Mouse (Mus musculus) cerebral cortex, adult 2 months (tissue): ENCODE results near the gene Ccdc50.

Experiments
- WGBS: fragments of 180-500 bp; shearing (Covaris S2); methylation state at CpG from one replicate; pipeline ENCODE4 v1.1.7; 2018; 5-methylcytosine and 5-hydroxymethylcytosine counted together

Gene Ccdc50

GRCm38 (mm10) chr16:27388761-27389451 lies at the start of gene Ccdc50:
Ccdc50 (plus strand) TSS chr16:27388869.
- WGBS: under 1% methylated on average over 66 of the region's 69 CpGs

GRCm38 (mm10) chr16:27347521-27347920 lies 41.1 kb upstream of the Ccdc50 start:
- WGBS: 69% methylated on average over 3 of the region's 3 CpGs

GRCm38 (mm10) chr16:27348359-27348758 lies 40.3 kb upstream of the Ccdc50 start:
- WGBS: 74% methylated on average over 1 of the region's 1 CpGs

GRCm38 (mm10) chr16:27349235-27349634 lies 39.4 kb upstream of the Ccdc50 start:
- 96% methylated on average over 2 of the region's 2 CpGs for WGBS

- WGBS: 92% methylated on average over 7 of the region's 7 CpGs
Observed at GRCm38 (mm10) chr16:27349878-27350532, 38.7 kb upstream of the Ccdc50 start.

- WGBS: 53% methylated on average over 2 of the region's 2 CpGs
Observed at GRCm38 (mm10) chr16:27354464-27354863, 34.2 kb upstream of the Ccdc50 start.

- 95% methylated on average over 1 of the region's 1 CpGs for WGBS
Observed at GRCm38 (mm10) chr16:27360059-27360458, 28.6 kb upstream of the Ccdc50 start.

- WGBS: 83% methylated on average over 8 of the region's 8 CpGs
Observed at GRCm38 (mm10) chr16:27370191-27370590, 18.5 kb upstream of the Ccdc50 start, which contains the start of gene Uts2b. Uts2b (minus strand) TSS chr16:27370239.

GRCm38 (mm10) chr16:27370700-27371099 lies 18.0 kb upstream of the Ccdc50 start:
- WGBS: 83% methylated on average over 2 of the region's 2 CpGs

- 76% methylated on average over 3 of the region's 3 CpGs for WGBS
Observed at GRCm38 (mm10) chr16:27374139-27374538, 14.5 kb upstream of the Ccdc50 start.

- WGBS: 94% methylated on average over 2 of the region's 2 CpGs
Observed at GRCm38 (mm10) chr16:27375318-27375717, 13.4 kb upstream of the Ccdc50 start.

- 92% methylated on average over 4 of the region's 4 CpGs for WGBS
Observed at GRCm38 (mm10) chr16:27382217-27382616, 6.5 kb upstream of the Ccdc50 start.

- WGBS: 26% methylated on average over 4 of the region's 4 CpGs
Observed at GRCm38 (mm10) chr16:27384893-27385603, 3.6 kb upstream of the Ccdc50 start.

GRCm38 (mm10) chr16:27385649-27386048 lies 3.0 kb upstream of the Ccdc50 start:
- 41% methylated on average over 1 of the region's 1 CpGs for WGBS

- WGBS: 76% methylated on average over 4 of the region's 4 CpGs
Observed at GRCm38 (mm10) chr16:27386850-27387407, 1.7 kb upstream of the Ccdc50 start.

- 28% methylated on average over 12 of the region's 12 CpGs for WGBS
Observed at GRCm38 (mm10) chr16:27387634-27388611, 746 bp upstream of the Ccdc50 start.

GRCm38 (mm10) chr16:27389534-27390282 lies 1.0 kb downstream of the Ccdc50 start:
- 13% methylated on average over 7 of the region's 7 CpGs for WGBS

- WGBS: 88% methylated on average over 4 of the region's 4 CpGs
Observed at GRCm38 (mm10) chr16:27390306-27390705, 1.6 kb downstream of the Ccdc50 start.

GRCm38 (mm10) chr16:27391845-27392244 lies 3.2 kb downstream of the Ccdc50 start:
- 74% methylated on average over 2 of the region's 2 CpGs for WGBS
